Mouse (Mus musculus) ovary, postnatal 36 days (tissue): ENCODE measurements around the gene Gtf2h1.
"Not testable (repeated sequence)": the region's sequence is repeated elsewhere in the genome, so short reads cannot be mapped to it uniquely, and the experiment has no call there.

Experiments used
- DNase-seq: peaks from one replicate; pipeline ENCODE4 v3.0.0; 2022; ENCODE audit warnings: low spot score, mixed read lengths

The Gtf2h1 gene

DNA sequence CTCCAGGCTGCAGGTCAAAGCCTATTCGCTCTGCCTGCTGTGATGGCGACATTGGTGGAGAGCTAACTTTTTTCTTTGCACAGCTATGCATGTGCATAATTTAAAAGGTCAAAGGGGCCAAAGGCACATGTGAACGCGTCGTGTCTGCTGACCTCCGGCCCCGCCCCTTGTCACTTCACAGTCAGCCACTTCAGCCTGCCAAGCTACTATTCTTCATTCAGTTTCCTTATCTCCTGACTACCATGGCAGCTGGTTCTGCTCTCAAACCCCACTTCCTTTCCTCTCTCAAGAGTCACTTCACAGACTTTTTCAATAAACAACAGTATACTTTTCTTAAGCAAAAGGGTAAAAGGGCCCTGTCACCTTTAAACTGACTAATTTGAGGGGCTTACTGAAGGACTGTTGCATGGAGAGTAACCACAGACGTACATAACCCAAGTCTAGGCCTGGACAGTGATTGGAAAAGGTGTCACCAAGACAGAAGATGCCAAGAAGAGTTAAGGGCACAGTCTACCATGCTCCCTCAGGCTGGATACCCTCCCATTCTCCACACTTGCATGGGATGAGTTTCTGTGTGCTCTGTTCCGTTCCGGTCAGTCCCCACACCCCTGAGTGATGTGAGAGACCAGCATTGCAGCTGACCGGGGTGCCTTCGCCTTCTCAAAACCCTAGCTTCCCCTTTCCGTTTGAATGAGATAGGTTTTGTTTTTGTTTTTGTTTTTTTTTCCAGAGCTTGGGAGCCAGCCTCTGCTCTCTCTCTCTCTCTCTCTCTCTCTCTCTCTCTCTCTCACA lies 35.1 kb downstream of the Gtf2h1 start:
- no peak for DNase-seq

- no peak for DNase-seq
These were observed 35.8 kb downstream of the Gtf2h1 start for GRCm38 (mm10) chr7:46831693-46832092.

DNA sequence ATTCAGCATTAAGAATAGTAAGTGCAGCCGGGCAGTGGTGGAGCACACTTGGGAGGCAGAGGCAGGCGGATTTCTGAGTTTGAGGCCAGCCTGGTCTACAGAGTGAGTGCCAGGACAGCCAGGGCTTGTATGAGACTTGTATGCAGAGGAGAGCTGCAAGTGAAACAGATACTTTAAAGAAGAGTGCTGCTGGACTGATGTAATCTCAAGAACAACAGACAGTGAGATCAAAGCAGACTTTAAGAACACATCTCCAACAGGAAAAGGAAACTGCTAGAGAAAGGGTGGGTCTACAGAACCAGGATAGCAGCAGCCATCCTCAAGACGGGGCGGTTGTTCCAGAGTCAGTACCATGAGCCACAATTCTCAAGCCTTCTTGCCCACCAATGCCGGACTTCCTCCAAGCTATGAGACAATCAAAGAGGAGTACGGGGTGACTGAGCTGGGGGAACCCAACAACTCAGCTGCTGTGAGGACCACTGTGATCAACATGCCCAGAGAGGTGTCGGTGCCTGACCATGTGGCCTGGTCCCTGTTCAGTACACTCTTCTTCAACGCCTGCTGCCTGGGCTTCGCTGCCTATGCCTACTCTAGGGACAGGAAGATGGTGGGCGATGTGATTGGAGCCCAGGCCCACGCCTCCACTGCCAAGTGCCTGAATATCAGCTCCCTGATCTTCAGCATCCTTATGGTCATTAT lies 36.4 kb downstream of the Gtf2h1 start:
- not testable (repeated sequence) for DNase-seq

- no peak for DNase-seq
These were observed 37.4 kb downstream of the Gtf2h1 start for GRCm38 (mm10) chr7:46833266-46833665.

GRCm38 (mm10) chr7:46833670-46834255 lies 37.9 kb downstream of the Gtf2h1 start:
- no peak for DNase-seq

DNA sequence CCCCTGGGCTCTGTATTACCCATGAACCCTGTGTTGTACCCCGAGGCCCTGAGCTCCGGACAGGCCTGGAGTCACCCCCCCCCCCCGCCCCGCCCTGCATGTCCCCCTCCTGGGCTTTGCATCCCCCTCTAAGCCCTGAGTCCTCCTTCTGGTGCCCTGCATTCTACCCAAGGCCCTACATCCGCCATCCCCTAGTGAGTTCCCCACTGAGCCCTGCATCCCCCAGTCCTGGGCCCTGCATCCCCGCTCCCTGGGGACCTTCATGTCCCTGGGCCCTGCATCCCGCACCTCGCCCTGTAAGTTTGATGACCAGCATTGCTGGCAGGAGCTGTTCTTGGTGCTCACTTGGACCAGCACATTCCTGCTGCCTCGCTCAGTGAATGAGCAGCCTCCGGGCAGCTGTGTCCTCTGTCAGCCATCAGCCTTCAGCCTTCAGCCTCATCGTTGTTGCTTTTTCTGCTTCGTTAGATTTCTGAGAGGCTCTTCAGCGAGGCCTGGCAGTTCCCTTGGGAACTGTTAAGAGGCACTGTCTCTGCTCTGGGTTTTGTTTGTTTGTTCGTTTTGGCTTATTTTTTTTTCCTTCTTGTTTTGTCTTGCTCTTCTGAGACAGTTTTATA lies 39.2 kb downstream of the Gtf2h1 start:
- no peak for DNase-seq

DNA sequence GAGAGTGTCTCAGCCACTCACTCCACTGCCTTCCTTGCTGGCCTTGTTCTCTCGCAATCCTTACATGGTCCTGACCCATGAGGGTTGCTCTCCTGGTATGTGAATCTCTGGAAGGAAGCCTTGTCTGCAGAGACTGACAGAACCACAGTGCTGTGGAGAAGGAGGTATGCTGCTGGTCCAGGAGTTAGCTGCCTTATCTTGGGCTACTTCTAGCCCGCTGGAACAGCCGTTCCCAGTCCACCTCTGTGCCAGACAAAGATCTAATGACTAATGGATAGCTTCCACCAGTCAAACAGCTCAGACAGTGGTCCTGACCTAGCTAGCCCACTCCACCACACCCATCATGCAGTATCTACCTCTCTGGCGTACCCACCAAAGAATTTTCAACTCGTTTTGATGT lies 40.5 kb downstream of the Gtf2h1 start:
- DNase-seq = no peak

- no peak for DNase-seq
These were observed 41.2 kb downstream of the Gtf2h1 start for GRCm38 (mm10) chr7:46837073-46837472.

- DNase-seq = peak; percentile 26
These were observed 42.3 kb downstream of the Gtf2h1 start for GRCm38 (mm10) chr7:46838104-46838671.

- peak; percentile 63 for DNase-seq
These were observed 43.0 kb downstream of the Gtf2h1 start for GRCm38 (mm10) chr7:46838891-46839302.

- DNase-seq = no peak
These were observed 43.5 kb downstream of the Gtf2h1 start for GRCm38 (mm10) chr7:46839446-46839845.

- no peak for DNase-seq
These were observed 44.0 kb downstream of the Gtf2h1 start for GRCm38 (mm10) chr7:46839861-46840260.

DNA sequence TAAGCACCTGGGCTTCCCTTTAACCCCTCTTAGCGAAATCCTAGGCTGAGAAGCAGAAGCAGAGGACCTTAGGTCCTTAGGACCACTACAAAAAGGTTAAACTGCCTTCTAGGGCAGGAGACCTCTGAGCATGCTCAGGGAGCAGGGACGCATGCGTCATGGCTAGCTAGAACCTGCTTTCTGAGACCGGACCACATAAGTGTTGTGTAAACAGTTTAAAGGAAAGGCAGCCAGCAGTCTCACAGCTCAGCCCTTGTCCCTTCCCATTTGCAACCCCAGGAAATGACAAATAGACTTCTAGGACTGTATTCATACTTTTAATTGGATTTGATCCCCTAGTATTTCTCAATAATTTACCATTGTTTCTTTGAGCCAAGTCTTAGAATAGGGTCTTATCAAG lies 44.4 kb downstream of the Gtf2h1 start:
- DNase-seq = no peak

GRCm38 (mm10) chr7:46840787-46841525 lies 45.1 kb downstream of the Gtf2h1 start, which contains the start of gene Ldha:
TSS of gene Ldha (plus strand) at chr7:46841475.
- DNase-seq = no peak

GRCm38 (mm10) chr7:46842278-46842677 lies 46.4 kb downstream of the Gtf2h1 start:
- DNase-seq = no peak

DNA sequence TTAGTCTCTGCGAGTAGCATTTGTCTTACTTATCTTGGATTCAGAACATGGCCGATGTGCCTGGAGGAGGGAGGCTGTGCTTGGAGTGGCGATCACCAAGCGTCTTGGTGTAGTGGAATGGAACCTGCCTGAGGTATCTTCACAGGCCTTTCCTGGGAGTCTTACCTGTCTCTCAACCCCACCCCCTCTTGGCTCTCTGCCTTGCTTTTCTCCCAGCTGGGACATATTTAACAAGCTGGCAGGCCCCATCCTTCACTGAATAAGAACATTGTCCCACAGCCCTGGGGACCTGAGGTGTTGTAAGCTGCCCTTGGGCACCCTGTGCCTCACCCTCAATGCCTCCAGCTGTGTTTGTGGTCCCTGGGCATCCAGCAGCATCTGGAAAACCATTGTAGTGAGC lies 47.7 kb downstream of the Gtf2h1 start:
- DNase-seq = no peak

DNA sequence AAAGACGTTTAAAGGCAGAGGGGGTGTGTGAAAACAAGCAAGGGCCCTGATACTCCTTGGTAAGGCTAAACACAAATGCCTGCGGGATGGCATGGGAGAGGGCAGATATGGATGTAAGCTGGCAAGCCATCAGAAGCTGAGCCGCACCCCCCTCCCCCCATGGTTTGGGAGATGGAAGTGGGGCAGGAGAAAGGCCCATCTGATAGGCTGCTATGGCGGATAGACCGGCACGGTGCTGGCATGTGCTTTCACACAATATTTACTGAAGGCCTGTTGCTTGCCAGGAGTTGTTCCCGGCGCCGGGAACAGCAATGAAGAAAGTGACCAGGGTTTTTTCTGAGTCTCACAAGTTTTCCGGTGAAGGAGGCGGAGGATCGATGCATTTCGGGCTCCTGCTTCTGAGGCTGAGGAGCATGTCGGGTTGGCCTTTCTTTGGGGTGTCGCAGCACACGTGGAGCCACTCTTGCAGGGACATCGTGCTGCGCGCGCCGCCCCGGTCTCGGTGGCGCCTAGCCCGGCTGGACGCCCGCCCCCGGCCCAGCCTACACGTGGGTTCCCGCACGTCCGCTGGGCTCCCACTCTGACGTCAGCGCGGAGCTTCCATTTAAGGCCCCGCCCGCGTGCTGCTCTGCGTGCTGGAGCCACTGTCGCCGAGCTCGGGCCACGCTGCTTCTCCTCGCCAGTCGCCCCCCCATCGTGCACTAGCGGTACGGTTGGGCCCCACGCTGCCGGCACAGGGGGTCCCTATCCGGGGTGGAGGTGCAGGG lies 49.5 kb downstream of the Gtf2h1 start:
- DNase-seq = peak; percentile 93

DNA sequence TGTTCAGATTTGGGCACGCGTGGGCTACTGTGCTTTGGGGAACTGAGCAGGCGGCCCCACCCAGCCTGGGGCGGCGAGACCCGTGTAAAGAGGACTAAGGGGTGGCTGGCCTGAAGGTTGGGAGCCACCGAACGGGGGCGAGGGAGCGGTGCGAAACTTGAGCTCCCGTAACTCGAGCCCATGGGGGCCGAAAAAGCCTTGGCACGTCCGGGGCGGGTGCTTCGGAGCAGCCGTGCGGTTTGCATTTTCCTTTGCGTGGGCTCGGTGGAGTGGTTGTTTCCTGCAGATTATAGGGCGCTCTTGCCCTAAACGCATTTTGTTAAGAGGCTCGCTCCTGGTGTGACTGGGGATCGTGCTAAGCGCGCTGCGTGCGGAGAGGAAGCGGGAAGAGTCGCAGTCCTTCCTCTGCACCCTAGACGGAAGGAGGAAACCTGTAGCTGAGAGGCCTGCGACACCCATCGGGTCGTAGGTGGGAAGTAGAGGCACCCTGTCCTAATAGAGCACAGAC lies 50.1 kb downstream of the Gtf2h1 start:
- DNase-seq = no peak

DNA sequence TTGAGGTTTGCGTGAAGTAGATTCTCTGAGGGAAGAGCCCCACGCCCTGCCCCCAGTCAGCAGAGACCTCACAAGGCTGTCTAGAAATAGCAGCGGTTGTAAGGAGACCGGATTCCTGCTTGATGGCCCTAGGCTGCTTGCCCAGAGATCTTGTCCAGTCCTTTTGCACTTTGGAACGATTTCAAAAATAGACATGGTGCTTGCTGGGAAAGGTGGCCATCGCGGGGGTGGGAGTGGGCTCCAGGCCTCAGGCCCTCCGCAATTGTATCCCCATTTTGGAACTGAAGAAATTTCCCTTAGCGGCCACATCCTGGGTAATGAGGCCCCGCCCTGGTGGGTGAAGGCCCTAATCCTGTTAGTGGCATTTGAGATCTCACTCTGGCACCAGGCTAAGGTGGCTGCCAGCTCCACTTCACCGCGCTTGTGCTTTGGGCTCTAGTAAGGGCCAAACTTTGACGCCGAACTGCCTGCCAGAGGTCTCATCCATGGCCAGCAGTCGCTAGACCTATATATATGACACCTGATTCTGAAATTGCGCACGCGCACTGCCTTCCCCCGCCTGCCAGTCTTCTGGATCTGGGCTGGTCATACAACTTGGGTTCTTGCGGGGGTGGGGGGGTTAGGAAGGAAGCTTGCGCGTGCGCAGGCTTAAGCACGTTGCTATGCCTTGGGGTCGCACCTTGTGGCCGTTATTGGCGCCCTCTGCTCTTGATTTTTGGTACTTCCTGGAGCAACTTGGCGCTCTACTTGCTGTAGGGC lies 50.8 kb downstream of the Gtf2h1 start:
- peak; percentile 52 for DNase-seq

DNA sequence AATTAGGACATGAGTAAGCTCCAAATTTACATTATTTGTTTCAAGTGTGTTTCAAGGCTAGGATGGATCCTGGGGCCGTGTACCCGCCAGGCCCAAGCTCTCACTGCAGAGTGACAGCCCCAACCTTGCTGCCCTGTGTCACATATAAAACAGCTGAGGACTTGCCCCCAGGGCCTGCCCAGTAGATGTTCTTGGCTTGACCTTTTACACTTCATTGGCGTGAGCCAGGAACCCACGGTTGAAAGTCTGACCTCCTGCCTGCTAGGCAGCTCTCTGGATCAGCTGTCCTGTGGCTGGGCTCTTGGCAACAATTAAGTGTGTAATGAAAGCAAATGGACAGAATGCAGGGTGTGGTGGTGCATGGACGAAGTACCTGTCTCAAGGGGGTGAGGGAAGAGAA lies 53.4 kb downstream of the Gtf2h1 start:
- DNase-seq = peak; percentile 14
